Mouse (Mus musculus): Measurements from ENCODE around the gene Kbtbd13. TPM values are rescaled to one million over a fixed set of nuclear protein-coding genes. Genes with fewer than 3 reads are reported as not detected.

Kbtbd13 gene
- polyA plus RNA-seq (2012; ENCODE audit: low replicate concordance), result 0.03 TPM in 1 of 2 replicates, not detected in the other

DNA sequence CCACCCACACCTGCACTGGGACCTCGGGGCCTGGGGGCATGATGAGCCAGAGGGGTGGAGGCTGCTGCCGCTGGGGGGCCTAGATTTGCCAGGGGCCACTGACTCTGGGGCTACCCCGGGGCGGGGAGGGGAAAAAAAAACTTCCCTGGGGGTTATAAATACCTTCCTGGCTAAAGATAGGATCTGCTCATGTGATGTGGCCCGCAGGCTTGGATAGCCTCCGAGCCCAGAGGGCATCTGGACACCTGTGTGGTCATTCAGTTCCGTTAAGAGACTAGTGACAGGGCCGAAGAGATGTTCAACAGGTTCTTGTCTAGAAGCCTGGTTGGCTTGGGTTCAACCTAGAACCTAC lies at the start of gene Kbtbd13:
Kbtbd13 (minus strand) TSS at position 40 of the 352 bp plus-strand sequence.

DNA sequence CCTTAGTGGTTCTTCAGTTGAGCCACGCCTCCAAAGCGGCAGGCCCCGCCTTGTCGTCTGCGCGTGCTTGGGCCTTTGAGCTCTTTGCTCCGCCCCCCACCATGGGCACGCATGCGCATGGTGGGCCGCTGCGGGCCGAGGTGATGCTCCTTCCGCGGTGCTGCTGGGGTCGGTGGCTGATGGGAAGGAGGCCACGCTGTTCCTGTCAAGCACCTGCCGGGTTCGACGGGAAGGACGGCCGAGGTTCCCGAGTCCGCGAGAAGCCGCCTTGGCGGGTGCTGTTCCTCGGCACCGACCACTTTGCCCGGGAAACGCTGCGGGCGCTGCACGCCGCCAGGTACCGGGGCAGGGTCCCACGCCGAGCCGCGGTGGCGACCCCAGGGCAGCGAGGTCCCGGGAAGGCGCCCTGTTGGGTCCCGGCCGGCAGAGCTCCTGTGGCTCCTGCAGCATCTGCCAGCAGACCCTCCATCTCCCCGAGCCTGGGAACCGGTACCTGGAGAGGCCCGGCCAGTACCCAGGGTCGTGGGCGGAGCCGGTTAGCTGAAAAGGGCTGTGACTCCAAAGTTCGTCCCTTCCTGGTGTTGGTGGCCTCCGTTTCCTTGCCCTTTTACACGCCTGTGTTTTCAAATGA lies 44.3 kb upstream of the Kbtbd13 start, which contains the start of gene Mtfmt:
Mtfmt (plus strand) TSS at position 112 of the 631 bp plus-strand sequence.

DNA sequence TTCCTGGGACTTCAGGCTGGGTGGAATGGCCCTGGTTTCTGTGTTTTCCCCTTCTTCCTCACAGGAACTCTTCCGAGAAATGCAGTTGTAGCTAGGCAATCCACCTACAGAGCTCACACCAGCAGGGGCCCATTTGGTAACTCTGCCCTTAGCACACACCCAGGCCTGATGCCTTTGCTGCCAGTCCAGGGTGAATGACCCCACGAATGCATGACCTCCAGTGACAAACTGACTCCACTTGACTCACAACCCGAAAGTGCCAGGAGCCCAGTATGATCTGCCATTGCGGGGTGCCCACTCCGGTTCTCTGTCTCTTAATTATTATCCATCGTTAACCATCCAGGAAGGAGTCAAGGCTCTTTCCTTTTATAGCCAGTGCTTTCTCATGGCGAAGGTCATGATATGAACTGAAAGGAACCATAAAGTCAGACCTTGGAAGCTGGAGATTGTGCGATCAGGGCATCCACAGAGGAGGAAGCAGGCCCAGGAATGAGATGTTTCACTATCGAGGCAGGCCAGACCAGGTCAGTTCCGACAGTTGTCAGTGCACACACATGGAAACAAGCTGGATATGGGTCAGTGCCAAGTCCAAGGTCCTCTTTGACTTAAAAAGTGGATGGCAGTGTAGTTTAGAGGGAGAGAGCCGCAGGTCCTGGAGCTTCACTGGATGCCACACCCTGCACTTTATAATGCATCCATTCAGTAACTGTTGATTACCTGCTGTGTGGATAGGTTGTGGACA lies 31.5 kb upstream of the Kbtbd13 start, which contains the start of gene Slc51b:
Slc51b (minus strand) TSS at position 196 of the 742 bp plus-strand sequence.

DNA sequence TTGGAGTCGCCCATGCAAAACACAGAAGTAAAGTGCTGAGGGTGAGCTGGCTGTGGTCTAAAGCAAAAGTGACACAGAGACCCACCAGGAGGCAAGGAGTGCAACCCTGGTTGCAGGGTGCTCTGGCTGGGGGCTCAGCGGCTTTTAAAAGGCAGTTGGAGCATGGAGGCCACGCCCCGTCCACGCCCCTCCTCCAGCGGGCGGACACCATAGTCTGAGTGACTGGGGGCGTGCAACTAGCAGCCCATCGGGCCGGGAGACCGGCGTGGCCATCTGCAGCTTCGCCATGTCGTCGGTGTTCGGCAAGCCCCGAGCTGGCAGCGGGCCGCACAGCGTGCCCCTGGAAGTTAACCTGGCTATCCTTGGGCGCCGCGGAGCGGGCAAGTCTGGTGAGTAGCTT lies 6.8 kb upstream of the Kbtbd13 start, which contains the start of gene Rasl12:
Rasl12 (plus strand) TSS at position 228 of the 400 bp plus-strand sequence.

DNA sequence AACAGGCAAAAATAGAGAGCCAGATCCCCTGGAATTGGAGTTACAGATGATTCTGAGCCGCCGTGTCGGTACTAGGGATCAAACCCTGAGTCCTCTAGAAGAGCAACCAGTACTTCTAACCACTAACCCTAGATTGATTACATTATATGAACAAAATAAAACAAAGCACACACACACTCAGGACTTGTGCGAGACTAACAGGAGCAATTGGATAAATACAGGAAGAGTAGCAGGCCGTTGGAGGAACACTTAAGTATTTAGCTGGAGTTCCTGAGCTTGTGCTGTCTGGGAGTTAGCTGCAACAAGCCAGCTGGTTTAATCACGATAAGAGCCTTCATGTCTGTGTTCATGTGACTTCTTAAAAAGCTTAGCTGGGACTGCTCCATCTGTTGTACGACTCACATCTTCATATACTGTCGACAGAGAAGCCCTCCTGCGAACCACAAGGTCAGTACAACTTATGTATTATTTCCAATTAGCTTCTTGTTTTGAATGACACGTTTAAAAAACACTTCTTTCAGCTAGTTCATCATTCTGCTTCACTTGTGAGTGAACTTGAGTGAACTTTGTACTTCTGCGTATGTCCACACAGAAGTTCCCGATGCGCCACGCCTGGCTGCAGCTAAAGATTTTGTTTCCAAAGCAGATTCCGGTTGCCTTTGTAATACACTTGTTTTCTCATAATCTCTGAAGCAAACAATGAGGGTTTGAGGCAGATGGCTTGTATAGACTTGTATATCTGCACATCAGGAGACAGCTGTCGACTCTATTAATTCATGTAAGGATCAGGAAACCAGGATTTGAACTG lies 30.6 kb downstream of the Kbtbd13 start, which contains the start of gene Ubap1l:
Ubap1l (plus strand) TSS at position 401 of the 808 bp plus-strand sequence.

DNA sequence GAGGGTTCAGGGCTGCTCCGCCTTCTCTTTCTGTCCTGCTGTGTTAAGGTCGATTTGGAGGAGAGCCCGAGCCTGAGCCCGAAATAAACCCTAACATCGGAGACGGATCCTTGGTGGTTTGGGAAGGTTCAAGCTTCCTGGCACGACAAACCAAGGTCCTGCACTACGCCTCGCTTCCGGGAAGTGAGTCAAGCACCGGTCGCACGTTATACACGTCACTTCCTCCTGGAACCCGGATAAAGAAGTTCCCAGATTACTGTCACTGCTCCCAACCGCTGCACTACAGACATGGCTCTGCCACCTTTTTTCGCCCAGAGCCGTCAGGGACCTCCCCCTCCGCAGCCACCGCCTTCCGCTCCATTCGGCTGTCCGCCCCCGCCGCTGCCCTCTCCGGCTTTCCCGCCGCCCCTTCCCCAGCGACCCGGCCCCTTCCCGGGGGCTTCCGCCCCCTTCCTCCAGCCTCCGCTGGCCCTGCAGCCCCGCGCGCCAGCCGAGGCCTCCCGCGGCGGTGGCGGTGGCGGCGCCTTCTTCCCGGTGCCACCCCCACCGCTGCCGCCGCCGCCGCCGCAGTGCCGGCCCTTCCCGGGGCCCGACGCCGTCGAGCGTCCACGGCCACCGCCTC lies 45.5 kb downstream of the Kbtbd13 start, which contains the start of gene Pdcd7:
Pdcd7 (plus strand) TSS at position 251 of the 622 bp plus-strand sequence.

Other genes starting within 250 kb of the Kbtbd13 start
- gene Parp16, start 196.3 kb downstream of the Kbtbd13 start, polyA plus RNA-seq (2012; ENCODE audit: low replicate concordance), result 4.7 and 16.1 TPM in 2 replicates
- 0.04 TPM in 2 replicates for gene Cilp, start 126.5 kb downstream of the Kbtbd13 start, polyA plus RNA-seq (2012; ENCODE audit: low replicate concordance)
- gene Clpx, start 97.4 kb downstream of the Kbtbd13 start, polyA plus RNA-seq (2012; ENCODE audit: low replicate concordance), result 8.0 and 13.0 TPM in 2 replicates
- gene Pdcd7, start 45.5 kb downstream of the Kbtbd13 start, polyA plus RNA-seq (2012; ENCODE audit: low replicate concordance), result 19.0 and 54.3 TPM in 2 replicates
- gene Ubap1l, start 30.6 kb downstream of the Kbtbd13 start, polyA plus RNA-seq (2012; ENCODE audit: low replicate concordance), result 0.43 and 0.84 TPM in 2 replicates
- gene Rasl12, start 6.9 kb upstream of the Kbtbd13 start, polyA plus RNA-seq (2012; ENCODE audit: low replicate concordance), result 1.4 and 1.5 TPM in 2 replicates
- gene Slc51b, start 31.3 kb upstream of the Kbtbd13 start, polyA plus RNA-seq (2012; ENCODE audit: low replicate concordance), result not detected in 2 replicates
- gene Mtfmt, start 44.1 kb upstream of the Kbtbd13 start, polyA plus RNA-seq (2012; ENCODE audit: low replicate concordance), result 11.1 and 17.8 TPM in 2 replicates
- 40.1 and 57.2 TPM in 2 replicates for gene Spg21, start 69.3 kb upstream of the Kbtbd13 start, polyA plus RNA-seq (2012; ENCODE audit: low replicate concordance)
- not detected in 2 replicates for gene Ankdd1a, start 128.5 kb upstream of the Kbtbd13 start, polyA plus RNA-seq (2012; ENCODE audit: low replicate concordance)
- 44.8 and 116 TPM in 2 replicates for gene Plekho2, start 188.4 kb upstream of the Kbtbd13 start, polyA plus RNA-seq (2012; ENCODE audit: low replicate concordance)
- gene Pif1, start 195.5 kb upstream of the Kbtbd13 start, polyA plus RNA-seq (2012; ENCODE audit: low replicate concordance), result 3.5 and 3.7 TPM in 2 replicates
- 1.2 and 1.4 TPM in 2 replicates for gene Rbpms2, start 238.0 kb upstream of the Kbtbd13 start, polyA plus RNA-seq (2012; ENCODE audit: low replicate concordance)